Mouse (Mus musculus) urinary bladder, postnatal 10 days (tissue): Measurements from ENCODE around the gene Car9.
A peak's percentile ranks its signal among the peaks of the same experiment; 100 is the strongest.

ENCODE experiments used
- DNase-seq: peaks from one replicate; pipeline ENCODE4 v3.0.0; 2022; ENCODE audit warnings: low spot score

Gene Car9

GRCm38 (mm10) chr4:43493846-43494240 lies 12.9 kb upstream of the Car9 start:
- DNase-seq: no peak

- no peak for DNase-seq
Observed at GRCm38 (mm10) chr4:43496587-43496986, 10.2 kb upstream of the Car9 start.

GRCm38 (mm10) chr4:43497405-43497804 lies 9.4 kb upstream of the Car9 start:
- DNase-seq: no peak

- DNase-seq: no peak
Observed at GRCm38 (mm10) chr4:43497946-43498345, 8.8 kb upstream of the Car9 start.

GRCm38 (mm10) chr4:43498983-43499382 lies 7.8 kb upstream of the Car9 start:
- DNase-seq: no peak

GRCm38 (mm10) chr4:43499407-43500333 lies 7.1 kb upstream of the Car9 start, which contains the start of gene Arhgef39:
TSS of gene Arhgef39 (minus strand) at chr4:43499695.
- DNase-seq: no peak

- no peak for DNase-seq
Observed at GRCm38 (mm10) chr4:43503041-43503440, 3.7 kb upstream of the Car9 start.

- no peak for DNase-seq
Observed at GRCm38 (mm10) chr4:43503506-43503905, 3.3 kb upstream of the Car9 start.

GRCm38 (mm10) chr4:43504269-43504668 lies 2.5 kb upstream of the Car9 start:
- no peak for DNase-seq

- DNase-seq: no peak
Observed at GRCm38 (mm10) chr4:43506074-43506473, 692 bp upstream of the Car9 start.

- no peak for DNase-seq
Observed at GRCm38 (mm10) chr4:43507938-43508665, 1.3 kb downstream of the Car9 start.

GRCm38 (mm10) chr4:43508666-43508997 lies 1.9 kb downstream of the Car9 start:
- DNase-seq: no peak

- DNase-seq: no peak
Observed at GRCm38 (mm10) chr4:43509109-43509508, 2.3 kb downstream of the Car9 start.

- no peak for DNase-seq
Observed at GRCm38 (mm10) chr4:43511675-43512454, 5.1 kb downstream of the Car9 start.

GRCm38 (mm10) chr4:43512653-43513052 lies 5.9 kb downstream of the Car9 start:
- no peak for DNase-seq

GRCm38 (mm10) chr4:43513300-43513699 lies 6.5 kb downstream of the Car9 start:
- DNase-seq: no peak

GRCm38 (mm10) chr4:43513791-43514190 lies 7.0 kb downstream of the Car9 start:
- no peak for DNase-seq

- DNase-seq: no peak
Observed at GRCm38 (mm10) chr4:43515764-43516708, 9.3 kb downstream of the Car9 start.

- DNase-seq: no peak
Observed at GRCm38 (mm10) chr4:43519551-43519950, 12.8 kb downstream of the Car9 start.

GRCm38 (mm10) chr4:43519956-43520355 lies 13.2 kb downstream of the Car9 start:
- DNase-seq: peak; percentile 73

GRCm38 (mm10) chr4:43527880-43528279 lies 21.1 kb downstream of the Car9 start:
- no peak for DNase-seq
